Mouse (Mus musculus) limb, embryonic 14.5 days (tissue): ENCODE data around the gene Gpatch4. TPM values are rescaled to one million over a fixed set of nuclear protein-coding genes. Genes with fewer than 3 reads are reported as not detected.

Experiments
- ATAC-seq: fragments of 200-750 bp; cut with Nextera tagmentation; 2 replicates; pipeline ENCODE4 v1.8.0; 2017; ENCODE audit warnings: low read depth, moderate number of reproducible peaks, moderate TSS enrichment; ENCODE audit not compliant: low FRiP score
- DNase-seq: peaks from one replicate; pipeline ENCODE4 v3.0.0-alpha.2; 2015; ENCODE audit warnings: low spot score
- H3K27ac ChIP-seq: fragments of 300-500 bp; sonication (generic); replicated peaks from 2 replicates; pipeline ENCODE4 v1.5.1; 2014; ENCODE audit warnings: low read depth, mild to moderate bottlenecking, low read length, moderate library complexity, mixed read lengths
- H3K27me3 ChIP-seq: fragments of 300-500 bp; sonication (generic); 2 replicates; pipeline ENCODE4 v1.6.1; 2014; ENCODE audit warnings: low read length, mixed read lengths; ENCODE audit not compliant: control insufficient read depth, insufficient read depth
- H3K36me3 ChIP-seq: fragments of 300-500 bp; sonication (generic); 2 replicates; pipeline ENCODE4 v1.6.1; 2014; ENCODE audit warnings: mild to moderate bottlenecking, low read length, moderate library complexity, mixed read lengths; ENCODE audit not compliant: control insufficient read depth, insufficient read depth
- H3K4me1 ChIP-seq: fragments of 300-500 bp; sonication (generic); 2 replicates; pipeline ENCODE4 v1.6.1; 2014; ENCODE audit warnings: antibody characterized with exemption, low read length, mixed read lengths; ENCODE audit not compliant: control insufficient read depth, insufficient read depth
- H3K4me2 ChIP-seq: fragments of 300-500 bp; sonication (generic); replicated peaks from 2 replicates; pipeline ENCODE4 v1.6.1; 2014; ENCODE audit warnings: low read depth, mild to moderate bottlenecking, low read length, moderate library complexity; ENCODE audit not compliant: severe bottlenecking
- H3K4me3 ChIP-seq: fragments of 300-500 bp; sonication (generic); replicated peaks from 2 replicates; pipeline ENCODE4 v1.5.1; 2014; ENCODE audit warnings: low read length
- H3K9ac ChIP-seq: fragments of 300-500 bp; sonication (generic); 2 replicates; pipeline ENCODE4 v1.6.1; 2014; ENCODE audit warnings: mild to moderate bottlenecking, low read depth, low read length, moderate library complexity; ENCODE audit not compliant: severe bottlenecking
- H3K9me3 ChIP-seq: fragments of 300-500 bp; sonication (generic); 2 replicates; pipeline ENCODE4 v1.6.1; 2016; ENCODE audit warnings: low read length; ENCODE audit not compliant: control insufficient read depth
- POLR2A ChIP-seq: fragments of 200-500 bp; IDR thresholded peaks from 2 replicates; pipeline ENCODE4 v1.8.0; 2012; ENCODE audit warnings: inconsistent platforms, mild to moderate bottlenecking, moderate library complexity, borderline replicate concordance; ENCODE audit not compliant: insufficient read depth, insufficient read length; ENCODE audit errors: extremely low read depth
- WGBS: fragments of 180-500 bp; shearing (Covaris S2); extraction: QIAGEN DNeasy Blood & Tissue Kit; methylation state at CpG from one replicate; pipeline ENCODE4 v1.1.7; 2014; 5-methylcytosine and 5-hydroxymethylcytosine counted together
- polyA plus RNA-seq, 2 experiments: library from polyadenylated mRNA; depleted of rRNA in 1 of 2; stranded (reverse) in 1 of 2; unstranded in 1 of 2; fragments of >200 nt; fragmentation: Nextera tagmentation in 1 of 2; extraction: Ambion mirVana in 1 of 2; gene quantifications; 2 replicates each; pipeline versions ENCODE4 v1.2.1 to v1.2.3; 2012 to 2014

Gene Gpatch4
- polyA plus RNA-seq, 2 experiments = 16.2 to 30.2 TPM

- no peak for TF ChIP-seq POLR2A
- Histone ChIP-seq H3K9ac (no peak overlapping the region), H3K4me2 (no peak overlapping the region), H3K27ac (no peak overlapping the region), H3K9me3 (no peaks in the 10 kb centered on the region), H3K27me3 (no peaks in the 10 kb centered on the region), H3K4me3 (no peak overlapping the region), H3K36me3 (peaks cover 77% of the 10 kb centered on the region), H3K4me1 (no peaks in the 10 kb centered on the region)
- DNase-seq (no peak), ATAC-seq (no peak)
- 93% methylated on average over 7 of the region's 7 CpGs for WGBS
Observed at GRCm38 (mm10) chr3:88101736-88102135, 58.8 kb downstream of the Gpatch4 start.

DNA sequence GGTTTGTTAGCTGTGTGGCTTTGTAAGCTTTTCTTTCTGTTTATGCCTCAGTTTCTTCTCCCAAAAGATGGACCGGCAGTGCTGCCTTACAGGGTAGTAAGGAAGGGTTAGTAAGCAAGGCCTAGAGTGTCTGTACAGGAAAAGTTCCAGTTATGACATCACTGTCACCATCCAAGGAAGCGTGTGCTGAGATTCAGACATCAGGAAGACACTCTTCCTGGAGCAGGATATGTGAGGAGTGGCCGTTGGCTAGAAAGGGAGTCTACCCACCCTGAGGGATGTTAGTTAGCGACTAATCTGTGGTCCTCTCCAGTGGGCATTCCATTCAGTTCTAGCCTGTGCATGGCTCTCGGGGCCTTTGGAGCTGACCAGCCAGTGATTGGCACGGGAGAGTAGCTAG is 59.3 kb downstream of the Gpatch4 start:
- ATAC-seq = no peak
- no peak for DNase-seq
- peaks cover 72% of the 10 kb centered on the region for H3K36me3 ChIP-seq
- no peak for TF ChIP-seq POLR2A
- no peak overlapping the region for H3K27ac ChIP-seq
- 89% methylated on average over 6 of the region's 6 CpGs for WGBS
- H3K4me2 ChIP-seq = no peak overlapping the region
- H3K4me1 ChIP-seq = no peaks in the 10 kb centered on the region
- H3K27me3 ChIP-seq = no peaks in the 10 kb centered on the region
- H3K9me3 ChIP-seq = no peaks in the 10 kb centered on the region
- no peak overlapping the region for H3K4me3 ChIP-seq
- no peak overlapping the region for H3K9ac ChIP-seq

GRCm38 (mm10) chr3:88102611-88103010 is 59.7 kb downstream of the Gpatch4 start:
- H3K27ac ChIP-seq = 0 out of 2 replicates have a peak overlapping the region, but pooled peaks have one; percentile 13
- no peak for ATAC-seq
- peaks cover 72% of the 10 kb centered on the region for H3K36me3 ChIP-seq

More at GRCm38 (mm10) chr3:88102611-88103010, 59.7 kb downstream of the Gpatch4 start:
- Histone ChIP-seq H3K4me3 (no peak overlapping the region), H3K9me3 (no peaks in the 10 kb centered on the region), H3K4me2 (no peak overlapping the region), H3K4me1 (no peaks in the 10 kb centered on the region), H3K27me3 (no peaks in the 10 kb centered on the region), H3K9ac (no peak overlapping the region)
- WGBS = 77% methylated on average over 6 of the region's 6 CpGs
- DNase-seq = no peak
- TF ChIP-seq POLR2A = no peak

Other genes starting within 250 kb of the Gpatch4 start
- 2.7 and 3.7 TPM in 2 replicates for gene Ntrk1, start 247.9 kb upstream of the Gpatch4 start, polyA plus RNA-seq (2012; rRNA removed)
- 1.3 and 2.1 TPM in 2 replicates for gene Ntrk1, start 247.9 kb upstream of the Gpatch4 start, polyA plus RNA-seq (2014; fragmentation: Nextera tagmentation; extraction: Ambion mirVana)
- 1.4 and 1.7 TPM in 2 replicates for gene Insrr, start 246.2 kb upstream of the Gpatch4 start, polyA plus RNA-seq (2012; rRNA removed)
- gene Insrr, start 246.2 kb upstream of the Gpatch4 start, polyA plus RNA-seq (2014; fragmentation: Nextera tagmentation; extraction: Ambion mirVana) = 0.22 and 0.35 TPM in 2 replicates
- gene Pear1, start 218.8 kb upstream of the Gpatch4 start, polyA plus RNA-seq (2012; rRNA removed) = 47.2 and 65.4 TPM in 2 replicates
- 21.5 and 27.0 TPM in 2 replicates for gene Pear1, start 218.8 kb upstream of the Gpatch4 start, polyA plus RNA-seq (2014; fragmentation: Nextera tagmentation; extraction: Ambion mirVana)
- gene Sh2d2a, start 196.4 kb upstream of the Gpatch4 start, polyA plus RNA-seq (2012; rRNA removed) = 0.08 and 0.18 TPM in 2 replicates
- not detected in 2 replicates for gene Sh2d2a, start 196.4 kb upstream of the Gpatch4 start, polyA plus RNA-seq (2014; fragmentation: Nextera tagmentation; extraction: Ambion mirVana)
- gene Prcc, start 157.5 kb upstream of the Gpatch4 start, polyA plus RNA-seq (2012; rRNA removed) = 48.5 and 50.6 TPM in 2 replicates
- gene Prcc, start 157.5 kb upstream of the Gpatch4 start, polyA plus RNA-seq (2014; fragmentation: Nextera tagmentation; extraction: Ambion mirVana) = 15.8 and 16.8 TPM in 2 replicates
- gene Hdgf, start 136.8 kb upstream of the Gpatch4 start, polyA plus RNA-seq (2012; rRNA removed) = 160 and 203 TPM in 2 replicates
- 260 and 268 TPM in 2 replicates for gene Hdgf, start 136.8 kb upstream of the Gpatch4 start, polyA plus RNA-seq (2014; fragmentation: Nextera tagmentation; extraction: Ambion mirVana)
- gene Mrpl24, start 123.6 kb upstream of the Gpatch4 start, polyA plus RNA-seq (2012; rRNA removed) = 88.6 and 124 TPM in 2 replicates
- gene Mrpl24, start 123.6 kb upstream of the Gpatch4 start, polyA plus RNA-seq (2014; fragmentation: Nextera tagmentation; extraction: Ambion mirVana) = 66.2 and 75.7 TPM in 2 replicates
- 35.7 and 39.7 TPM in 2 replicates for gene Isg20l2, start 112.8 kb upstream of the Gpatch4 start, polyA plus RNA-seq (2012; rRNA removed)
- gene Isg20l2, start 112.8 kb upstream of the Gpatch4 start, polyA plus RNA-seq (2014; fragmentation: Nextera tagmentation; extraction: Ambion mirVana) = 26.7 and 27.0 TPM in 2 replicates
- gene Rrnad1, start 112.4 kb upstream of the Gpatch4 start, polyA plus RNA-seq (2012; rRNA removed) = 53.6 and 61.8 TPM in 2 replicates
- 15.6 and 18.7 TPM in 2 replicates for gene Rrnad1, start 112.4 kb upstream of the Gpatch4 start, polyA plus RNA-seq (2014; fragmentation: Nextera tagmentation; extraction: Ambion mirVana)
- 176 and 192 TPM in 2 replicates for gene Crabp2, start 94.4 kb upstream of the Gpatch4 start, polyA plus RNA-seq (2012; rRNA removed)
- gene Crabp2, start 94.4 kb upstream of the Gpatch4 start, polyA plus RNA-seq (2014; fragmentation: Nextera tagmentation; extraction: Ambion mirVana) = 267 and 331 TPM in 2 replicates
- gene Nes, start 72.0 kb upstream of the Gpatch4 start, polyA plus RNA-seq (2012; rRNA removed) = 28.4 and 36.0 TPM in 2 replicates
- 24.5 and 28.7 TPM in 2 replicates for gene Nes, start 72.0 kb upstream of the Gpatch4 start, polyA plus RNA-seq (2014; fragmentation: Nextera tagmentation; extraction: Ambion mirVana)
- 1.6 and 1.8 TPM in 2 replicates for gene Bcan, start 42.9 kb upstream of the Gpatch4 start, polyA plus RNA-seq (2012; rRNA removed)
- gene Bcan, start 42.9 kb upstream of the Gpatch4 start, polyA plus RNA-seq (2014; fragmentation: Nextera tagmentation; extraction: Ambion mirVana) = 0.39 and 0.41 TPM in 2 replicates
- gene Hapln2, start 15.5 kb upstream of the Gpatch4 start, polyA plus RNA-seq (2012; rRNA removed) = 0.29 and 0.63 TPM in 2 replicates
- 0.15 and 0.22 TPM in 2 replicates for gene Hapln2, start 15.5 kb upstream of the Gpatch4 start, polyA plus RNA-seq (2014; fragmentation: Nextera tagmentation; extraction: Ambion mirVana)
- gene Naxe, start 15.4 kb downstream of the Gpatch4 start, polyA plus RNA-seq (2012; rRNA removed) = 101 and 123 TPM in 2 replicates
- gene Naxe, start 15.4 kb downstream of the Gpatch4 start, polyA plus RNA-seq (2014; fragmentation: Nextera tagmentation; extraction: Ambion mirVana) = 203 and 215 TPM in 2 replicates
- 0.03 TPM in 1 of 2 replicates, not detected in the other for gene Ttc24, start 35.2 kb downstream of the Gpatch4 start, polyA plus RNA-seq (2012; rRNA removed)
- gene Ttc24, start 35.2 kb downstream of the Gpatch4 start, polyA plus RNA-seq (2014; fragmentation: Nextera tagmentation; extraction: Ambion mirVana) = not detected in 2 replicates
- 38.8 and 50.5 TPM in 2 replicates for gene Iqgap3, start 38.9 kb downstream of the Gpatch4 start, polyA plus RNA-seq (2012; rRNA removed)
- 20.0 and 21.0 TPM in 2 replicates for gene Iqgap3, start 38.9 kb downstream of the Gpatch4 start, polyA plus RNA-seq (2014; fragmentation: Nextera tagmentation; extraction: Ambion mirVana)
- 58.7 and 79.0 TPM in 2 replicates for gene Mef2d, start 99.3 kb downstream of the Gpatch4 start, polyA plus RNA-seq (2012; rRNA removed)
- 27.4 and 29.6 TPM in 2 replicates for gene Mef2d, start 99.3 kb downstream of the Gpatch4 start, polyA plus RNA-seq (2014; fragmentation: Nextera tagmentation; extraction: Ambion mirVana)
- gene Rhbg, start 211.6 kb downstream of the Gpatch4 start, polyA plus RNA-seq (2012; rRNA removed) = 10.5 and 11.0 TPM in 2 replicates
- 17.0 and 17.2 TPM in 2 replicates for gene Rhbg, start 211.6 kb downstream of the Gpatch4 start, polyA plus RNA-seq (2014; fragmentation: Nextera tagmentation; extraction: Ambion mirVana)
- gene Gm38392, start 244.1 kb downstream of the Gpatch4 start, polyA plus RNA-seq (2012; rRNA removed) = 0.77 TPM in 1 of 2 replicates, not detected in the other
- gene Gm38392, start 244.1 kb downstream of the Gpatch4 start, polyA plus RNA-seq (2014; fragmentation: Nextera tagmentation; extraction: Ambion mirVana) = 0.65 and 5.4 TPM in 2 replicates